Mouse (Mus musculus) right cerebral cortex, postnatal 14 days (tissue): ENCODE results near the gene Olfr295.

Source experiments
- DNase-seq: peaks from one replicate; pipeline ENCODE4 v3.0.0; 2022

Olfr295 gene

GRCm38 (mm10) chr7:86583562-86583961, at the start of gene Olfr295:
Olfr295 (plus strand) TSS chr7:86583862.
- no peak for DNase-seq

- DNase-seq: no peak
Observed at GRCm38 (mm10) chr7:86616543-86616942, 32.9 kb downstream of the Olfr295 start, which contains the start of gene Olfr294. Olfr294 (minus strand) TSS chr7:86616643.
